Mouse (Mus musculus): Measurements from ENCODE around the gene Serpina1d.
"Not testable (repeated sequence)": the region's sequence is repeated elsewhere in the genome, so short reads cannot be mapped to it uniquely, and the experiment has no call there.

Gene Serpina1d

GRCm38 (mm10) chr12:103773246-103773851, at the start of gene Serpina1d:
Gene Serpina1d, minus strand, starts transcription at chr12:103773592.
- DNase-seq (ENCODE audit: low spot score) = not testable (repeated sequence)

DNA sequence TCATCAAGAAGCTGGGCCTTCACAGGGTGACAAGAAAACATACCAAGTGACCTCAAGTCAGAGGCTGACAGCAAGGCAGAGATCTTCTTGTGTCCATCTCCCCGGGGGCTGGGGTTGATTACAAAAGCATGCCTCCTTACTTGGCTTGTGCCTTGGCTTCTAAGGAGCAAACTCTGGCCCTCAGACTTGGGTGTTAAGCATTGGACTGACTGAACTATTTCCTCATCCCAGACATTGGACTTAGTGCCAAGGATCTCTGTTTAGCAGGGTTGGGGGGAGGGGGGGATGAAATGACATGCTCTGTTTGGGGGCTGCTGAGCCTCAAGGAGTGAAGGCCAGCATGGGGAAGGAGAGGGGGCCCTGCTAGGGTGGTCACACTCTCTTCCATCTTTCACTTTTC, 2.8 kb downstream of the Serpina1d start:
- DNase-seq (ENCODE audit: low spot score) = not testable (repeated sequence)

- not testable (repeated sequence) for DNase-seq (ENCODE audit: low spot score)
Observed at GRCm38 (mm10) chr12:103763083-103763482, 10.3 kb downstream of the Serpina1d start.

- not testable (repeated sequence) for DNase-seq (ENCODE audit: low spot score)
Observed at GRCm38 (mm10) chr12:103760316-103760715, 13.1 kb downstream of the Serpina1d start.

GRCm38 (mm10) chr12:103745957-103746356, 27.4 kb downstream of the Serpina1d start:
- DNase-seq (ENCODE audit: low spot score) = not testable (repeated sequence)

GRCm38 (mm10) chr12:103737791-103738580, 35.4 kb downstream of the Serpina1d start:
- not testable (repeated sequence) for DNase-seq (ENCODE audit: low spot score)

GRCm38 (mm10) chr12:103735566-103735965, 37.8 kb downstream of the Serpina1d start:
- not testable (repeated sequence) for DNase-seq (ENCODE audit: low spot score)

DNA sequence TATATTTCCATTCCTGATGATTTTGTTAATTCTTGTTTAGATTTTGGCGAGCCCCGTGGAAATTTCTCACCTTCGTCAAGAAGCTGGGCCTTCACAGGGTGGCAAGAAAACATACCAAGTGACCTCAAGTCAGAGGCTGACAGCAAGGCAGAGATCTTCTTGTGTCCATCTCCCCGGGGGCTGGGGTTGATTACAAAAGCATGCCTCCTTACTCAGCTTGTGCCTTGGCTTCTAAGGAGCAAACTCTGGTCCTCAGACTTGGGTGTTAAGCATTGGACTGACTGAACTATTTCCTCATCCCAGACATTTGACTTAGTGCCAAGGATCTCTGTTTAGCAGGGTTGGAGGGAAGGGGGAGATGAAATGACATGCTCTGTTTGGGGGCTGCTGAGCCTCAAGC, 38.3 kb downstream of the Serpina1d start:
- DNase-seq (ENCODE audit: low spot score) = not testable (repeated sequence)
